9 mouse cellular contexts compared by ENCODE assay signal in genomic region chr3:131109066-131109685, GRCm38 (mm10). TPM values are rescaled to one million over a fixed set of nuclear protein-coding genes. Genes with fewer than 3 reads are reported as not detected.
DNase-seq lines count a peak whose midpoint lies in the region; ATAC-seq and TF ChIP-seq lines count a peak whose summit lies in the region.
"Had no signal": no experiment of that assay in that cellular context is flagged by ENCODE, and none has a peak within 500 bp of the region (broad histone marks: within the 10 kb centered on the region; RNA-seq: fewer than 3 reads in every experiment).

No protein-coding gene starts in this region.

- no peak overlapping the region for H3ac ChIP-seq in myocyte (ENCODE audit: control insufficient read depth, insufficient read length)

- H3K4me2 ChIP-seq in liver, embryonic 11.5 days = peak overlapping the region; percentile 64
- no peak overlapping the region for H3K4me2 ChIP-seq in liver, embryonic 12.5 days
- peak overlapping the region; percentile 13 for H3K4me2 ChIP-seq in myocyte (ENCODE audit: low read depth)

- ATAC-seq in liver, embryonic 11.5 days (replicated peaks; ENCODE audit: low FRiP score) = no peak
- no peak for ATAC-seq in liver, embryonic 12.5 days

- peaks cover 14% of the 10 kb centered on the region for H3K79me2 ChIP-seq in myocyte (ENCODE audit: control insufficient read depth, insufficient read depth)

- no peak for DNase-seq in liver, embryonic 11.5 days (ENCODE audit: low spot score)
- DNase-seq in embryonic facial prominence, embryonic 10.5 days (ENCODE audit: low spot score) = peak; percentile 38
- DNase-seq in hindbrain, embryonic 10.5 days (ENCODE audit: low spot score) = peak; percentile 36
- DNase-seq in frontal cortex, postnatal 14 days (ENCODE audit: low spot score in 2 of 2) = no peak
- no peak for DNase-seq in gastrocnemius, postnatal 25 days
- DNase-seq in ovary, postnatal 14 days (ENCODE audit: low spot score) = no peak
- DNase-seq: kidney, postnatal 4 days had no signal

- 1% methylated on average over 15 of the region's 15 CpGs for WGBS in liver, embryonic 11.5 days
- 2% methylated on average over 15 of the region's 15 CpGs for WGBS in liver, embryonic 12.5 days (ENCODE audit: insufficient replicate concordance)
- WGBS in embryonic facial prominence, embryonic 10.5 days = under 1% methylated on average over 15 of the region's 15 CpGs
- under 1% methylated on average over 15 of the region's 15 CpGs for WGBS in hindbrain, embryonic 10.5 days

- no peaks in the 10 kb centered on the region for H3K36me3 ChIP-seq in liver, embryonic 11.5 days (ENCODE audit: control insufficient read depth, insufficient read depth, low read length)
- H3K36me3 ChIP-seq in liver, embryonic 12.5 days = no peaks in the 10 kb centered on the region
- peaks cover 5% of the 10 kb centered on the region; the same call in 1 of the 2 replicates for H3K36me3 ChIP-seq in embryonic facial prominence, embryonic 10.5 days (replicated peaks)
- no peaks in the 10 kb centered on the region for H3K36me3 ChIP-seq in hindbrain, embryonic 10.5 days
- H3K36me3 ChIP-seq in myocyte (ENCODE audit: control insufficient read depth, insufficient read depth) = no peaks in the 10 kb centered on the region

- no peak overlapping the region for H3K4me3 ChIP-seq in liver, embryonic 11.5 days (ENCODE audit: low read depth, low read length)
- H3K4me3 ChIP-seq in liver, embryonic 12.5 days = no peak overlapping the region
- peak overlapping the region; percentile 85 for H3K4me3 ChIP-seq in embryonic facial prominence, embryonic 10.5 days
- H3K4me3 ChIP-seq in hindbrain, embryonic 10.5 days = peak overlapping the region; percentile 74
- peak overlapping the region; percentile 95 for H3K4me3 ChIP-seq in myocyte

- no peak overlapping the region for H3K9ac ChIP-seq in liver, embryonic 11.5 days (ENCODE audit: low read depth, low read length)
- no peak overlapping the region for H3K9ac ChIP-seq in liver, embryonic 12.5 days

- peaks cover 94% of the 10 kb centered on the region for H3K27me3 ChIP-seq in liver, embryonic 11.5 days (replicated peaks; ENCODE audit: control insufficient read depth, insufficient read depth, low read length)
- H3K27me3 ChIP-seq in liver, embryonic 12.5 days (replicated peaks) = peaks cover 97% of the 10 kb centered on the region
- peaks cover 61% of the 10 kb centered on the region for H3K27me3 ChIP-seq in embryonic facial prominence, embryonic 10.5 days (replicated peaks; ENCODE audit: low read depth, poor library complexity, severe bottlenecking)
- peaks cover 74% of the 10 kb centered on the region for H3K27me3 ChIP-seq in hindbrain, embryonic 10.5 days (ENCODE audit: insufficient read depth, poor library complexity, severe bottlenecking)
- no peaks in the 10 kb centered on the region for H3K27me3 ChIP-seq in myocyte (ENCODE audit: control insufficient read depth, insufficient read depth, insufficient read length)

- H3K27ac ChIP-seq in liver, embryonic 11.5 days (ENCODE audit: low read depth, low read length) = no peak overlapping the region
- no peak overlapping the region for H3K27ac ChIP-seq in liver, embryonic 12.5 days
- peak overlapping the region; percentile 96 for H3K27ac ChIP-seq in embryonic facial prominence, embryonic 10.5 days (replicated peaks)
- H3K27ac ChIP-seq in hindbrain, embryonic 10.5 days = no peak overlapping the region

- no peak for TF ChIP-seq POLR2A in myocyte (IDR thresholded peaks at IDR 0.05; ENCODE audit: insufficient read length, low read depth)

- peaks cover 11% of the 10 kb centered on the region for H3K4me1 ChIP-seq in liver, embryonic 11.5 days (replicated peaks; ENCODE audit: control insufficient read depth, insufficient read depth, low read length)
- H3K4me1 ChIP-seq in liver, embryonic 12.5 days = peaks cover 26% of the 10 kb centered on the region
- peaks cover 78% of the 10 kb centered on the region for H3K4me1 ChIP-seq in embryonic facial prominence, embryonic 10.5 days
- H3K4me1 ChIP-seq in hindbrain, embryonic 10.5 days (replicated peaks) = peaks cover 78% of the 10 kb centered on the region

- no peaks in the 10 kb centered on the region for H3K9me3 ChIP-seq in liver, embryonic 11.5 days (ENCODE audit: control insufficient read depth, low read length)
- H3K9me3 ChIP-seq in liver, embryonic 12.5 days (replicated peaks) = no peaks in the 10 kb centered on the region
- no peaks in the 10 kb centered on the region for H3K9me3 ChIP-seq in embryonic facial prominence, embryonic 10.5 days
- H3K9me3 ChIP-seq in hindbrain, embryonic 10.5 days = no peaks in the 10 kb centered on the region

TF ChIP-seq in myocyte, 11 proteins besides CTCF, POLR2A, EP300 and RAD21:
- no peak for TF ChIP-seq TCF3 (IDR thresholded peaks at IDR 0.05; ENCODE audit: insufficient read length, low read depth)
- TF ChIP-seq MYOG (IDR thresholded peaks at IDR 0.05; ENCODE audit: control insufficient read depth in 1 of 3, insufficient read depth in 1 of 3, insufficient read length in 2 of 3, low read depth in 2 of 3) = no peak
- TF ChIP-seq TCF12 (IDR thresholded peaks at IDR 0.05; ENCODE audit: insufficient read depth, poor library complexity, severe bottlenecking) = no peak
- TF ChIP-seq MYOD1 (IDR thresholded peaks at IDR 0.05; ENCODE audit: control insufficient read depth in 1 of 3, insufficient read length in 2 of 3, low read depth in 2 of 3) = no peak
TF ChIP-seq in myocyte: peak in this region for 0.

RNA-seq across cellular contexts. Expression of gene Lef1, which starts 1.1 kb away (rescaled TPM):
- 4.0 and 5.0 TPM in 2 replicates for polyA plus RNA-seq in liver, embryonic 11.5 days (2014; fragmentation: Nextera tagmentation; extraction: Ambion mirVana)
- polyA plus RNA-seq in liver, embryonic 12.5 days (2016; fragmentation: Nextera tagmentation; extraction: Ambion mirVana) = 0.35 and 0.60 TPM in 2 replicates
- 51.2 and 61.3 TPM in 2 replicates for polyA plus RNA-seq in embryonic facial prominence, embryonic 10.5 days (2016; fragmentation: Nextera tagmentation; extraction: Ambion mirVana)
- 24.8 and 32.9 TPM in 2 replicates for polyA plus RNA-seq in hindbrain, embryonic 10.5 days (2016; fragmentation: Nextera tagmentation; extraction: Ambion mirVana)
- polyA plus RNA-seq in myocyte (2012; fragmentation: generic; extraction: Trizol) = 4.5 TPM
- total RNA-seq in gastrocnemius, postnatal 25 days (2021) = under 1 TPM; 0.13 to 0.35 TPM

Comparison
In these comparisons a context has a peak if more than half of its experiments do, and no peak if none do; other contexts are left out.
1. DNase-seq: peak in embryonic facial prominence, embryonic 10.5 days (single experiment) and hindbrain, embryonic 10.5 days (single experiment); none in liver, embryonic 11.5 days (single experiment), frontal cortex, postnatal 14 days (0 of 2), gastrocnemius, postnatal 25 days (single experiment) and ovary, postnatal 14 days (single experiment).
2. H3K4me3 ChIP-seq: peak in embryonic facial prominence, embryonic 10.5 days (single experiment), hindbrain, embryonic 10.5 days (single experiment) and myocyte (single experiment); none in liver, embryonic 11.5 days (single experiment) and liver, embryonic 12.5 days (single experiment).